8 mouse cellular contexts compared by ENCODE assay signal in the genomic region with DNA sequence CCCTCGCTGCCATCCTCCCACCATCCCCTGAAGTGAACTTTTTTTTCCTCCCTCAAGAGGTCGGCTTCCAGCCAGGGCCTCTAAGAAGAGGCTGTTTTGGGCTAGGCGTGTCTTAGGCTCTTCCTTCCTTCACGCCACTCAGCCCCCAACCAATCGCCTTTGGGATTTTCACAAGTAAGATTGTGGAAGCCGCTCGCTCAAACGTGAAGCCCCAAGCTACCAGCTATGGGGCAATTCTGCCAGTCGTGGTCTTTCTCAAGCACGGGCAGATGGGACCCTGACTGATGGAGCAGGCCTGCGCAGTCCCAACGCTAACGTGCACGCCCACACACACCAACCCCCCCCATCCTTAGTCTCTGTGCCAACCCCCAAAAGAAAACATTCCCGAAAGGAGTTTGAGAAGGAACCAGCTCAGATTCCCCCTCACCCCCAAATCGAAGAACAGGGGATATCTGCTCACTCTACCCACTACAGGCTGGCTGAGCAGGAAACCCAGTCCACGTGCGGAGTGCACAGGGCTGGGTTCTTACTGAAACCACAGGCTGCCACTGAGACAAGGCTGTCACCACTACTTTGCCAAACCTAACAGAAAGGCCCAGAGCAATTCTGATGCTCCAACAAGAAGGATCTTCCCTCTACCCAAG. TPM values are rescaled to one million over a fixed set of nuclear protein-coding genes. Genes with fewer than 3 reads are reported as not detected.
DNase-seq lines count a peak whose midpoint lies in the region; ATAC-seq and TF ChIP-seq lines count a peak whose summit lies in the region.

No protein-coding gene starts in this region.

- peaks cover 40% of the 10 kb centered on the region for H3K4me1 ChIP-seq in bone marrow macrophage, adult 2 months (ENCODE audit: control insufficient read depth, insufficient read depth, low read length)
- peaks cover 48% of the 10 kb centered on the region for H3K4me1 ChIP-seq in liver, embryonic 11.5 days (replicated peaks; ENCODE audit: control insufficient read depth, insufficient read depth, low read length)
- peaks cover 15% of the 10 kb centered on the region for H3K4me1 ChIP-seq in midbrain, embryonic 16.5 days (ENCODE audit: control insufficient read depth, insufficient read depth, low read length)

- 6% methylated on average over 18 of the region's 18 CpGs for WGBS in liver, embryonic 11.5 days
- WGBS in midbrain, embryonic 16.5 days = 7% methylated on average over 18 of the region's 18 CpGs

- no peaks in the 10 kb centered on the region for H3K27me3 ChIP-seq in liver, embryonic 11.5 days (replicated peaks; ENCODE audit: control insufficient read depth, insufficient read depth, low read length)
- peaks cover 3% of the 10 kb centered on the region for H3K27me3 ChIP-seq in midbrain, embryonic 16.5 days (ENCODE audit: control insufficient read depth, insufficient read depth, low read depth, low read length)

- H3K9me3 ChIP-seq in liver, embryonic 11.5 days (ENCODE audit: control insufficient read depth, low read length) = no peaks in the 10 kb centered on the region
- H3K9me3 ChIP-seq in midbrain, embryonic 16.5 days (replicated peaks; ENCODE audit: control insufficient read depth, low read length, poor library complexity, severe bottlenecking) = no peaks in the 10 kb centered on the region

- DNase-seq in adrenal gland, adult 2 months = peak; percentile 77
- no peak for DNase-seq in adrenal gland, adult 8-10 months
- peak; percentile 39 for DNase-seq in gastrocnemius, postnatal 14 days
- peak; percentile 62 for DNase-seq in induced T-regulatory cell, adult 2 months (ENCODE audit: low read depth)
- DNase-seq in liver, embryonic 11.5 days (ENCODE audit: low spot score) = peak; percentile 53
- peak; percentile 64 for DNase-seq in testis, postnatal 14 days (ENCODE audit: low spot score)

- ATAC-seq in liver, embryonic 11.5 days (replicated peaks; ENCODE audit: low FRiP score) = peak; percentile 24
- no peak for ATAC-seq in midbrain, embryonic 16.5 days

- TF ChIP-seq CTCF in bone marrow macrophage, adult 2 months (IDR thresholded peaks at IDR 0.05; ENCODE audit: low read depth, low read length) = no peak

- H3K4me2 ChIP-seq in liver, embryonic 11.5 days = peak overlapping the region; percentile 86
- H3K4me2 ChIP-seq in midbrain, embryonic 16.5 days (ENCODE audit: low read length) = peak overlapping the region; percentile 90

- intact Hi-C loops in gastrocnemius, postnatal 14 days (cut with DNase I; ENCODE audit: low total_unique reads) = no loop called here

- H3K27ac ChIP-seq in bone marrow macrophage, adult 2 months (ENCODE audit: insufficient read depth, low read depth, low read length) = peak overlapping the region; percentile 80
- peak overlapping the region; percentile 53 for H3K27ac ChIP-seq in liver, embryonic 11.5 days (ENCODE audit: low read depth, low read length)
- no peak overlapping the region for H3K27ac ChIP-seq in midbrain, embryonic 16.5 days (ENCODE audit: low read length)

- H3K4me3 ChIP-seq in bone marrow macrophage, adult 2 months (ENCODE audit: insufficient read depth, low read length) = peak overlapping the region; percentile 93
- peak overlapping the region; percentile 85 for H3K4me3 ChIP-seq in liver, embryonic 11.5 days (ENCODE audit: low read depth, low read length)
- H3K4me3 ChIP-seq in midbrain, embryonic 16.5 days (ENCODE audit: low read depth, low read length) = peak overlapping the region; percentile 79

- no peak for TF ChIP-seq POLR2A in bone marrow macrophage, adult 2 months (IDR thresholded peaks at IDR 0.05; ENCODE audit: borderline replicate concordance, low read depth, low read length)

- H3K36me3 ChIP-seq in liver, embryonic 11.5 days (ENCODE audit: control insufficient read depth, insufficient read depth, low read length) = no peaks in the 10 kb centered on the region
- H3K36me3 ChIP-seq in midbrain, embryonic 16.5 days (ENCODE audit: control insufficient read depth, insufficient read depth, low read length) = no peaks in the 10 kb centered on the region

- peak overlapping the region; percentile 82 for H3K9ac ChIP-seq in liver, embryonic 11.5 days (ENCODE audit: low read depth, low read length)
- peak overlapping the region; percentile 82; the same call in 1 of the 2 replicates for H3K9ac ChIP-seq in midbrain, embryonic 16.5 days (ENCODE audit: low read depth, low read length)

RNA-seq across cellular contexts. Expression of a gene that starts 1.7 kb away (rescaled TPM):
- total RNA-seq in adrenal gland, adult 2 months (2021) = 1,000 to 10,000 TPM; 2,436 to 2,553 TPM
- polyA plus RNA-seq in adrenal gland, adult 2 months (2012; rRNA removed) = 2,348 and 2,822 TPM in 2 replicates
- total RNA-seq in adrenal gland, adult 8-10 months (2022) = 1,000 to 10,000 TPM; 1,640 to 3,396 (median 2,408) TPM
- 101 and 120 TPM in 2 replicates for polyA plus RNA-seq in bone marrow macrophage, adult 2 months (2012; ENCODE audit: insufficient read depth, insufficient read length, missing spikeins)
- 10 to 100 TPM; 55.0 to 80.1 TPM for total RNA-seq in gastrocnemius, postnatal 14 days (2021)
- 104 and 108 TPM in 2 replicates for polyA plus RNA-seq in liver, embryonic 11.5 days (2014; fragmentation: Nextera tagmentation; extraction: Ambion mirVana)
- polyA plus RNA-seq in midbrain, embryonic 16.5 days (2015; fragmentation: Nextera tagmentation; extraction: Ambion mirVana) = 43.8 and 51.6 TPM in 2 replicates

RNA-seq across cellular contexts. Expression of a gene that starts 49.9 kb away (rescaled TPM):
- total RNA-seq in adrenal gland, adult 2 months (2021) = under 1 TPM; 0.23 to 0.24 TPM
- 0.26 and 0.50 TPM in 2 replicates for polyA plus RNA-seq in adrenal gland, adult 2 months (2012; rRNA removed)
- total RNA-seq in adrenal gland, adult 8-10 months (2022) = under 1 TPM in 3 of 4 experiments, not detected in 1; 0.41 to 0.48 (median 0.45) TPM
- polyA plus RNA-seq in bone marrow macrophage, adult 2 months (2012; ENCODE audit: insufficient read depth, insufficient read length, missing spikeins) = not detected in 2 replicates
- total RNA-seq in gastrocnemius, postnatal 14 days (2021) = not detected
- 0.18 and 0.34 TPM in 2 replicates for polyA plus RNA-seq in liver, embryonic 11.5 days (2014; fragmentation: Nextera tagmentation; extraction: Ambion mirVana)
- polyA plus RNA-seq in midbrain, embryonic 16.5 days (2015; fragmentation: Nextera tagmentation; extraction: Ambion mirVana) = 0.30 and 0.51 TPM in 2 replicates

RNA-seq across cellular contexts. Expression of a gene that starts 50.8 kb away (rescaled TPM):
- total RNA-seq in adrenal gland, adult 2 months (2021) = 1,000 to 10,000 TPM; 1,333 to 2,925 TPM
- polyA plus RNA-seq in adrenal gland, adult 2 months (2012; rRNA removed) = 634 and 889 TPM in 2 replicates
- 1,000 to 10,000 TPM; 1,164 to 1,564 (median 1,502) TPM for total RNA-seq in adrenal gland, adult 8-10 months (2022)
- 808 and 810 TPM in 2 replicates for polyA plus RNA-seq in bone marrow macrophage, adult 2 months (2012; ENCODE audit: insufficient read depth, insufficient read length, missing spikeins)
- 1,000 to 10,000 TPM in 1 of 2 experiments, 100 to 1,000 TPM in 1; 660 to 1,001 TPM for total RNA-seq in gastrocnemius, postnatal 14 days (2021)
- polyA plus RNA-seq in liver, embryonic 11.5 days (2014; fragmentation: Nextera tagmentation; extraction: Ambion mirVana) = 772 and 827 TPM in 2 replicates
- polyA plus RNA-seq in midbrain, embryonic 16.5 days (2015; fragmentation: Nextera tagmentation; extraction: Ambion mirVana) = 1,506 and 1,517 TPM in 2 replicates

Comparison
In these comparisons a context has a peak if more than half of its experiments do, and no peak if none do; other contexts are left out.
1. RNA of a gene that starts 1.7 kb away (polyA plus RNA-seq): 2,348 to 2,822 TPM in adrenal gland, adult 2 months; 101 to 120 TPM in bone marrow macrophage, adult 2 months, 104 to 108 TPM in liver, embryonic 11.5 days and 43.8 to 51.6 TPM in midbrain, embryonic 16.5 days; every median in the first group is over 10 times any median in the second.
2. Peak in every context shown above with its lines, with median percentiles within 50 percentile points of each other: H3K4me3 ChIP-seq.